Mouse (Mus musculus): ENCODE data around the gene Emg1. TPM values are rescaled to one million over a fixed set of nuclear protein-coding genes. Genes with fewer than 3 reads are reported as not detected.
A peak's percentile ranks its signal among the peaks of the same experiment; 100 is the strongest.
"Not testable (repeated sequence)": the region's sequence is repeated elsewhere in the genome, so short reads cannot be mapped to it uniquely, and the experiment has no call there.

Emg1 gene
- total RNA-seq, 2 experiments from 2014 or later: 72.9 to 73.6 TPM

DNA sequence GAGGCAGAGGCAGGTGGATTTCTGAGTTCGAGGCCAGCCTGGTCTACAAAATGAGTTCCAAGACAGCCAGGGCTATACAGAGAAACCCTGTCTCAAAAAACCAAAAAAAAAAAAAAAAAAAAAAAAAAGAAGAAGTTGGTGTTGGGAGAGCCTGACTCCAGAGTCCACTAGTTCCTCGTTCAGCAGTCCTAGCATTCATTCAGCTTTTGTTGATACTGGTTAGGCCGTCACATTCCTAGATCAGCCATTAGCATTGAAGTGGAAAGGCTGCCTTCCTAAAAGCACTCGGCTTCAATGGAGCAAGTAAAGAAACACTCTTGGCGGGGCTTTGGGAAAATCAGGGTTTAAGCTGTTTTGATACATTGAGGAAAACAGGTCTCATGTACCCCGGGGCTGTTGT lies 29.7 kb downstream of the Emg1 start:
- DNase-seq: not testable (repeated sequence)

DNA sequence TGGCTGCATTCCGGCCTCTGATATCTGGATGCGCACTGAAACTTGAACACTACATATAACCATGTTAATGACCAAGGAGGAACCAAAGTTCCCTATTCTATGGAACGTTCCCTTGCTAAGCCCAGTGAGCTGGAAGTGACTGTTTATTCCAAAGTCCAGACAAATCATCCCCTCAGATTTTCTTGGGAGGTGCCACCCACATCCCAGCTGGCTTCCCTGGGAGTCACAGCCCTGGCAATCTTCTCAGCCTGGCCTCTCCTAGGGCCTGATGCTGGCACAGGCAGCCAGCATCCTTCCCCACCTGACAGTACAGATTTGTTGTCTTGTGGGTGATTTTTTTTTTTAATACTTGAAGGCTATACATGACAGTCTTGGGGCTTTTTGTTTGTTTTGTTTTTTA lies 32.5 kb downstream of the Emg1 start:
- no peak for DNase-seq

DNA sequence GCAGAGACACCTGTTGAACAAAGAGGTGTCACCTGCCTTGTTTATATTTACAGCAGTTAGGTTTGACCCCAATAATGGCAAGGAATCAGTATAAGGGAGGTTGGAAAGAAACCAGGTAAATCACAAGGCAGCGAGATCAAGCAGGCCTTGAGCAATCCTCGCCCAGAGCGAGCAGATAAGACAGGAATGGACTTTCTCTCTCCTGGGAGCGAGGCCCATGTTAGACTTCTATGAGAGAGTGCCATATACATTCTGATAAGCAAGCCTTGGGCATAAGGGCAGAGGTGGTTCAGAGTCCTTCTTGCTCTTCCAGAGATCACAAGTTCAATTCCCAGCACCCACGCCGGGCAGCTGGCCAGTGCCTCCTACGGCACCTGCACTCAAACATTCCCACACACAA lies 33.2 kb downstream of the Emg1 start:
- no peak for DNase-seq

DNA sequence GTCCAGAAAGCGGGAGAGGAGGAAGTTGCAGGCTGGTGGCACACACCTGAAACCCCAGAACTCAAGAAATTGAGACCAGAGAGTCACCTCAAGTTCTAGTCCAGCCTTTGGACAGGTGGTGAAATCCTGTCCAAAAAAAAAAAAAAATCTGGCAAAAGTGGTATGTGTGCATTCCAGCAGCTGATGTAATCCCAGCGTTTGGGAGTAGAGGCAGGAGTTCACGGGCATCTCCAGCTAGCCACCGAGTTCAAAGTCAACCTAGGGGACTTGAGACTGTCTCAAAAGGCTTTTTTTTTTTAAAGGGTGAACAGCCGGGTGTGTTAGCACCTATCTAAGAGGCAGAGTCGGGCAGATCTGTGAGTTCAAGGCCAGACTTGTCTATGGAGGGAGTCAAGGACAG lies 35.8 kb downstream of the Emg1 start:
- no peak for DNase-seq

DNA sequence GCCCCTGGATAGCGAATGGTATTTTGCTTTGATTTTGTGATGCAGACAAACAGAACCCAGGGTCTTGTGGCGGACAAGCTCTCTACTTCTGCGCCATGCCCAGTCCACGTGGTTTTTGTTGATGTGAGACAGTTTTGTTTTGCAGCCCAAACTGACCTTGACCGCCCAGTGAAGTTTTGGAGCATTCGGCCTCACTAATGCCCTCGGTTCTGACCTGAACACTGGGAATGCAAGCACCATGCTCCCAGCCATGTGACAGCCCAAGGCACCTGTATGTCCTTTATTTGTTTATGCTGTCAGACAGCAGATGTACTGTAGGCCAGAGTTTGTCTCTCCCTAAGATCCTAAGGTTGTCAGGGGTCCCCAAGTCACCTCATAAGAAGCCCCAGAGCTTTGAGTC lies 37.4 kb downstream of the Emg1 start:
- DNase-seq: no peak

- DNase-seq: peak; percentile 63
Observed at GRCm38 (mm10) chr6:124673619-124674018, 38.4 kb downstream of the Emg1 start.

- no peak for DNase-seq
Observed at GRCm38 (mm10) chr6:124672100-124672499, 39.9 kb downstream of the Emg1 start.

GRCm38 (mm10) chr6:124670281-124670900 lies 41.6 kb downstream of the Emg1 start:
- DNase-seq: no peak

GRCm38 (mm10) chr6:124669234-124669859 lies 42.6 kb downstream of the Emg1 start:
- no peak for DNase-seq

- no peak for DNase-seq
Observed at GRCm38 (mm10) chr6:124665011-124665410, 47.0 kb downstream of the Emg1 start.

- DNase-seq: no peak
Observed at GRCm38 (mm10) chr6:124664256-124664655, 47.7 kb downstream of the Emg1 start.

GRCm38 (mm10) chr6:124663424-124663795 lies 48.6 kb downstream of the Emg1 start:
- DNase-seq: no peak

GRCm38 (mm10) chr6:124662477-124663423 lies 49.2 kb downstream of the Emg1 start, which contains the start of gene Lpcat3:
Gene Lpcat3, plus strand, starts transcription at chr6:124663027.
- peak; percentile 99 for DNase-seq

- DNase-seq: no peak
Observed at GRCm38 (mm10) chr6:124661995-124662394, 50.0 kb downstream of the Emg1 start.

GRCm38 (mm10) chr6:124661156-124661806 lies 50.7 kb downstream of the Emg1 start:
- DNase-seq: no peak

- DNase-seq: no peak
Observed at GRCm38 (mm10) chr6:124658067-124658466, 53.9 kb downstream of the Emg1 start.

DNA sequence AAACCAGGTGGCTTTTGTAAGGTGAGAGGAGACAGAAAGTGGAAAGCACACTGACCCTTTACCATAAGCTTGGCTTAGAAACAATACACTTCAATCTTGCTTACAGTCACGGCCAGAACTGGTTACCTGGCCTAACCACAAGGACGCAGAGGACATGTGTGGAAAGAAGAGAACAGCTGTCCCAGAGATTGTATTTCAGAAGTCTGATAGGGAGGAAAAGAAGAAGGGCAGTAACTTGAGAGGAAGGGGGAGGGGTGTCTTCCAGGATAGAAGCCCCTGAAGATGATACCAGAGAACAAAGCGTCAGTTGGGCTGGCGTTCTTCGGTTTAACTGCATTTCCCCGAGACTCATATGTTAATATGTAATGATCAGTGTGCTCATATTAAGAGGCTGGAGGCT lies 56.1 kb downstream of the Emg1 start:
- DNase-seq: no peak

Small RNA genes within 50 kb of the gene (microRNA-seq; reads per million reads assigned to microRNA genes)
- gene Mir141: 9.0 to 20.5 reads per million in 2 experiments
- 281 to 551 reads per million in 2 experiments for gene Mir200c

Other genes starting within 250 kb of the Emg1 start
- gene Clstn3, start 247.4 kb downstream of the Emg1 start, total RNA-seq (2021): under 1 TPM; 0.65 to 0.79 TPM
- gene C1rl, start 219.1 kb downstream of the Emg1 start, total RNA-seq (2021): under 1 TPM; 0.63 to 0.76 TPM
- gene C1ra, start 199.8 kb downstream of the Emg1 start, total RNA-seq (2021): 1 to 10 TPM; 3.4 to 3.8 TPM
- 1 to 10 TPM; 7.9 to 9.1 TPM for gene C1s1, start 169.8 kb downstream of the Emg1 start, total RNA-seq (2021)
- under 1 TPM; 0.36 to 0.43 TPM for gene C1rb, start 141.9 kb downstream of the Emg1 start, total RNA-seq (2021)
- under 1 TPM; 0.14 to 0.25 TPM for gene C1s2, start 76.1 kb downstream of the Emg1 start, total RNA-seq (2021)
- 10 to 100 TPM; 53.5 to 55.8 TPM for gene Lpcat3, start 49.2 kb downstream of the Emg1 start, total RNA-seq (2021)
- 100 to 1,000 TPM; 398 to 399 TPM for gene Phb2, start 158 bp upstream of the Emg1 start, total RNA-seq (2021)
- 1 to 10 TPM; 5.3 to 5.4 TPM for gene Ptpn6, start 26.5 kb upstream of the Emg1 start, total RNA-seq (2021)
- gene Grcc10, start 29.2 kb upstream of the Emg1 start, total RNA-seq (2021): 100 to 1,000 TPM; 259 to 300 TPM
- 1 to 10 TPM in 1 of 2 experiments, not detected in 1; 2.1 TPM for gene Gm45234, start 43.8 kb upstream of the Emg1 start, total RNA-seq (2021)
- 10 to 100 TPM; 61.0 to 70.5 TPM for gene Atn1, start 44.3 kb upstream of the Emg1 start, total RNA-seq (2021)
- 10 to 100 TPM; 10.0 to 10.2 TPM for gene Eno2, start 57.5 kb upstream of the Emg1 start, total RNA-seq (2021)
- gene Lrrc23, start 67.5 kb upstream of the Emg1 start, total RNA-seq (2021): under 1 TPM in 1 of 2 experiments, not detected in 1; 0.52 TPM
- gene Spsb2, start 96.5 kb upstream of the Emg1 start, total RNA-seq (2021): 1 to 10 TPM; 3.5 to 4.4 TPM
- gene Tpi1, start 102.1 kb upstream of the Emg1 start, total RNA-seq (2021): 100 to 1,000 TPM; 977 to 982 TPM
- 100 to 1,000 TPM; 102 to 104 TPM for gene Usp5, start 117.3 kb upstream of the Emg1 start, total RNA-seq (2021)
- gene Cdca3, start 117.4 kb upstream of the Emg1 start, total RNA-seq (2021): 10 to 100 TPM; 77.8 to 82.6 TPM
- 1 to 10 TPM; 2.6 to 3.9 TPM for gene Gnb3, start 128.1 kb upstream of the Emg1 start, total RNA-seq (2021)
- 10 to 100 TPM; 30.0 to 31.6 TPM for gene P3h3, start 145.6 kb upstream of the Emg1 start, total RNA-seq (2021)
- 1 to 10 TPM; 5.7 to 7.4 TPM for gene Gpr162, start 151.8 kb upstream of the Emg1 start, total RNA-seq (2021)
- gene Cd4, start 176.0 kb upstream of the Emg1 start, total RNA-seq (2021): under 1 TPM; 0.41 to 0.55 TPM
- gene Lag3, start 199.5 kb upstream of the Emg1 start, total RNA-seq (2021): 1 to 10 TPM in 1 of 2 experiments, under 1 TPM in 1; 0.68 to 1.0 TPM
- gene Ptms, start 207.9 kb upstream of the Emg1 start, total RNA-seq (2021): 100 to 1,000 TPM; 549 to 587 TPM
- gene Mlf2, start 219.2 kb upstream of the Emg1 start, total RNA-seq (2021): 100 to 1,000 TPM; 237 to 239 TPM

Measured in heart, postnatal 4 days (tissue).